Mouse (Mus musculus) embryonic fibroblast, embryonic 13.5 days (primary cell): ENCODE results near the gene Ndufv2.

ENCODE experiments used
- CTCF ChIP-seq: IDR thresholded peaks from 2 replicates; pipeline ENCODE4 v1.5.1; 2011; ENCODE audit warnings: mild to moderate bottlenecking, control low read depth, low read length, moderate library complexity, borderline replicate concordance; ENCODE audit not compliant: insufficient read depth
- POLR2A ChIP-seq: IDR thresholded peaks from 2 replicates; pipeline ENCODE4 v1.6.1; 2011; ENCODE audit warnings: low read depth, mild to moderate bottlenecking, control low read depth, low read length, moderate library complexity

DNA sequence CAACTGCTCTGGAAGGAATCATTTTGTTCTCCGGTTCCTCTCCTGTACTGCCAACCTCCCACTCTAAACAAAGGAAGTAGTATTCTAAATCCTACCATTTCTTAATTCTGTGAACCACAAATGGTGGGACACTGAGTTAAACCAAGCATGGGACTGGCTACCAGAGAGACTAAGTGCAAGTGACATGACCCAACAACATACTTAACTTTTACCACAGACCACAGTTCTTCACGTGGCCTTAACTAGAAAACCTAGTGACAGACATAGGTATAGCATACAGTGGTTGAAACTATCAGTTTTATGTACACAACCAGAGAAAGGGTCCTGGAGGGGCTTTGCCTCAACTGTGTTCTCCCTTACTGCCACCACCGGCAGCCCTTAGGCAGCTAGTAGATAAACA lies 8.7 kb downstream of the Ndufv2 start:
- no peak for TF ChIP-seq CTCF
- no peak for TF ChIP-seq POLR2A
